ENCODE assay signal across 10 mouse cellular contexts in the genomic region with DNA sequence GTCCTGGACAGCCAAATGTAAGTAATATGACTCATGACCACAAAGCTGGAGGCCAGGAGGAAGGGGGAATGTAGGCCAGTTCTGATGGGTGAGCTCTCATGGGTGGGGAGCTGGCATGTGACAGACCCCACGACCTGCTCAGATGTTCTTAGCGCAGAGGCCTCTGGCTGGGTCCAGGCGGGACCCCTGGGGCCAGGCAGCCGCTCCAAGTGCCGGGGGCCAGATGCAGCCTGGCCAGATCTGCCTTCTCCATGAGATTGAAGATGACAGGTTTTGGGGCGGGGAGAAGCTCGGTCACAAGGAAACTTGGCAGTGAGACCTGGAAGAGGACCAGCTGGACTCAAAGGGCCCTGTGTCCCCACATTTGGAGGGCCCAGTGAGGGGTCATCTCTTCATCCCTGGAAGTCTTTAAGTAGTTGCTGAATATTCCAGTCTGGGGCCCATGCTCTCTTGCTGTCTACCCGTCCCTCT.
A peak's percentile ranks its signal among the peaks of the same experiment; 100 is the strongest.
DNase-seq lines count a peak whose midpoint lies in the region; ATAC-seq and TF ChIP-seq lines count a peak whose summit lies in the region.
"Had no signal": no experiment of that assay in that cellular context is flagged by ENCODE, and none has a peak within 500 bp of the region (broad histone marks: within the 10 kb centered on the region; RNA-seq: fewer than 3 reads in every experiment).

No protein-coding gene starts in this region.

- no peaks in the 10 kb centered on the region for H3K36me3 ChIP-seq in kidney, embryonic 15.5 days
- H3K36me3 ChIP-seq: G1E had no signal

- WGBS in kidney, embryonic 15.5 days = 56% methylated on average over 8 of the region's 8 CpGs

- H3K27me3 ChIP-seq in kidney, embryonic 15.5 days = no peaks in the 10 kb centered on the region

- no peak for TF ChIP-seq CTCF in gastrocnemius, adult 2 months (IDR thresholded peaks at IDR 0.05)

- no peak overlapping the region for H3K9ac ChIP-seq in kidney, embryonic 15.5 days
- H3K9ac ChIP-seq: liver, embryonic 14.5 days had no signal

- no peak overlapping the region for H3K27ac ChIP-seq in kidney, embryonic 15.5 days
- H3K27ac ChIP-seq in gastrocnemius, adult 2 months = peak overlapping the region; percentile 88
- H3K27ac ChIP-seq: liver, embryonic 14.5 days had no signal

- no peaks in the 10 kb centered on the region for H3K9me3 ChIP-seq in kidney, embryonic 15.5 days (replicated peaks)

- H3K4me2 ChIP-seq in kidney, embryonic 15.5 days = no peak overlapping the region

- no peak for DNase-seq in kidney, postnatal 14 days
- peak; percentile 82 for DNase-seq in brain, adult 2 months (ENCODE audit: low read depth, low spot score)
- peak; percentile 79 for DNase-seq in gastrocnemius, adult 2 months
- DNase-seq in lung, postnatal 14 days = peak; percentile 42
- DNase-seq in testis, postnatal 14 days (ENCODE audit: low spot score) = no peak
- no peak for DNase-seq in left cerebral cortex, adult 18-20 months (ENCODE audit: low spot score in 2 of 2)
- no peak for DNase-seq in urinary bladder, postnatal 25 days (ENCODE audit: low spot score)

- 0 out of 2 replicates have a peak, but pooled peaks have one; percentile 23 for ATAC-seq in kidney, embryonic 15.5 days (replicated peaks; ENCODE audit: low FRiP score)

- H3K4me1 ChIP-seq in kidney, embryonic 15.5 days = peaks cover 27% of the 10 kb centered on the region

- no peak overlapping the region for H3K4me3 ChIP-seq in kidney, embryonic 15.5 days (replicated peaks)
- peak overlapping the region; percentile 61 for H3K4me3 ChIP-seq in gastrocnemius, adult 2 months

- intact Hi-C loops in gastrocnemius, adult 2 months (cut with DNase I) = loop anchor here (5.0 kb wide), 1 partner anchor 40 kb away; no protein-coding TSS in a partner anchor

Comparison
In these comparisons a context has a peak if more than half of its experiments do, and no peak if none do; other contexts are left out.
1. DNase-seq: peak in brain, adult 2 months (single experiment), gastrocnemius, adult 2 months (single experiment) and lung, postnatal 14 days (single experiment); none in kidney, postnatal 14 days (single experiment), testis, postnatal 14 days (single experiment), left cerebral cortex, adult 18-20 months (0 of 2) and urinary bladder, postnatal 25 days (single experiment).